Mouse (Mus musculus): Measurements from ENCODE around the gene Zfp101.

DNA sequence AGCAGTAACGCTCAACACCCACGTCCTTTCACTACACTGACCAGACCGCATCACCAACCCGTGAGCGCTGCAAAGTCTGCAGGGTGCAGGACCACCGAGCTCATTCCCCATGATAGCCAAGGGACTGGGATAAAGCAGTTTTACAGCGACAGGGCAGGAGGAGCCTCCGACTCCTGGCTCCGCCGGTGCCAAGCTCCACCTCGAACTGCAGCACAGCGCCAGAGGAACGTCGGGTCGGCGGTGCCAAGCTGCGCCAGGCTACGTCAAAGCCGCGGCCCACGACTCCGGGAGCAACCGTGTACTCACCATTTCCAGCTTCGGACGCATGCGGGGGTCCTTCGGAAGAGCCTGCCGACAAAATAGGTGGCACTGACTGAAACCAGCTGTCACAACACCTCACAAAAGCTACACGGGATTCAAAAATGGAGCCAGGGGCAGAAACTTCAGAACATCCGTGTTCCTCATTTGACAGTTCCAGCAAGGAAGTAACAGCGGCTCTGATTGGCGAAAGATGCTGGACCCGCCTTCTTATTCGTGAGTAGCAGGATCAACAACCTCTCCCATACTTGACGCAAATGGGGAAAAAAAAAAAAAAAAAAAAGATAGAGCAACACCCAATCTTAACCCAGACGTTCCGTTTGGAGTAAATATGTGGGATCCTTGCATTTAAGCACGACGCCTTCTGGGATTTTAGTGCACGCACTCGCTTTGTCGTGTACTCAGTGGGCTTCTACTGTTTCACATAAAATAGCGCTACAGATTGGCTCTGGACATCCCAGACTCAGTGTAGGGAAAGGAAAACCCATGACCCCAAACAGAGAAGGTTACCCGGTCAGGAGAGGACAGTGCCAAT is at the start of gene Zfp101:
- TF ChIP-seq TAL1 (IDR thresholded peaks at IDR 0.05; ENCODE audit: low read length) (no peak), GATA1 (IDR thresholded peaks at IDR 0.05; ENCODE audit: low read length) (no peak)

Data from erythroblast, embryonic 14.5 days (primary cell).